Mouse (Mus musculus) neutrophil, adult 5-6 weeks (primary cell): ENCODE measurements around the gene C8b. TPM values are rescaled to one million over a fixed set of nuclear protein-coding genes. Genes with fewer than 3 reads are reported as not detected.

Source experiments
- ATAC-seq: fragments of 151-379, 151-347 bp; 2 replicates; pipeline ENCODE4 v1.8.0; 2017; ENCODE audit warnings: mild to moderate bottlenecking, moderate TSS enrichment; ENCODE audit not compliant: insufficient number of reproducible peaks, poor library complexity, low FRiP score, severe bottlenecking; ENCODE audit errors: extremely low read depth
- total RNA-seq: library from RNA; stranded (forward); fragments of 200-1000 nt; gene quantifications from 2 replicates; pipeline ENCODE4 v1.2.3, GENCODE M21; 2017

The C8b gene
- total RNA-seq, 1 experiment from 2014 or later = not detected

- no peak for ATAC-seq
Observed at GRCm38 (mm10) chr4:104804100-104804499, 38.0 kb downstream of the C8b start.

- ATAC-seq = no peak
Observed at GRCm38 (mm10) chr4:104805414-104806257, 39.5 kb downstream of the C8b start.

GRCm38 (mm10) chr4:104810710-104811286 lies 44.7 kb downstream of the C8b start:
- no peak for ATAC-seq

GRCm38 (mm10) chr4:104813617-104814016 lies 47.5 kb downstream of the C8b start:
- ATAC-seq = no peak

GRCm38 (mm10) chr4:104816519-104817232 lies 50.6 kb downstream of the C8b start:
- no peak for ATAC-seq

- ATAC-seq = no peak
Observed at GRCm38 (mm10) chr4:104817509-104817908, 51.4 kb downstream of the C8b start.

GRCm38 (mm10) chr4:104818986-104819385 lies 52.9 kb downstream of the C8b start:
- ATAC-seq = no peak

- no peak for ATAC-seq
Observed at GRCm38 (mm10) chr4:104819891-104820290, 53.8 kb downstream of the C8b start.

- ATAC-seq = no peak
Observed at GRCm38 (mm10) chr4:104823597-104824101, 57.5 kb downstream of the C8b start.

GRCm38 (mm10) chr4:104824381-104825077 lies 58.4 kb downstream of the C8b start:
- ATAC-seq = no peak

GRCm38 (mm10) chr4:104828939-104829338 lies 62.8 kb downstream of the C8b start:
- ATAC-seq = no peak

- no peak for ATAC-seq
Observed at GRCm38 (mm10) chr4:104835096-104835495, 69.0 kb downstream of the C8b start.

- no peak for ATAC-seq
Observed at GRCm38 (mm10) chr4:104838342-104838741, 72.2 kb downstream of the C8b start.

GRCm38 (mm10) chr4:104842204-104842603 lies 76.1 kb downstream of the C8b start:
- ATAC-seq = no peak

GRCm38 (mm10) chr4:104843546-104843945 lies 77.4 kb downstream of the C8b start:
- ATAC-seq = no peak
